Mouse (Mus musculus): Measurements from ENCODE around the gene Dock4. TPM values are rescaled to one million over a fixed set of nuclear protein-coding genes. Genes with fewer than 3 reads are reported as not detected.

Gene Dock4
- total and polyA plus RNA-seq, 3 experiments: 0.26 to 0.67 (median 0.38) TPM

- H3K79me2 ChIP-seq (replicated peaks; ENCODE audit: control insufficient read depth, extremely low read depth, insufficient read depth, poor library complexity, severe bottlenecking): no peaks in the 10 kb centered on the region
- peak; percentile 20 for DNase-seq (ENCODE audit: extremely low read depth)
- H3K4me3 ChIP-seq (replicated peaks in 1 of 3; ENCODE audit: low read depth in 2 of 3, low read length in 2 of 3, poor library complexity in 1 of 3): no peak overlapping the region
- no peak overlapping the region for H3K9ac ChIP-seq (ENCODE audit: insufficient read depth, low read depth)
- dilution Hi-C loops (cut with MboI; ENCODE audit: extremely low pct_ligation_motif_present, extremely low pct_unique_long_range_greater_than_20kb, low sequenced_read_pairs) (no loop called here), in situ Hi-C loops (cut with MboI; ENCODE audit: low pct_ligation_motif_present, low pct_unique_long_range_greater_than_20kb, low sequenced_read_pairs) (no loop called here)
- H3K27ac ChIP-seq (ENCODE audit: insufficient read depth, low read depth): no peak overlapping the region
- H3K36me3 ChIP-seq (replicated peaks in 1 of 2; ENCODE audit: control insufficient read depth in 1 of 2, insufficient read depth in 1 of 2, low read length in 1 of 2): no peaks in the 10 kb centered on the region
- H3K4me1 ChIP-seq (ENCODE audit: control insufficient read depth in 1 of 2, insufficient read depth in 2 of 2): peaks cover 0 to 14% of the 10 kb centered on the region in 2 experiments; a peak in 2 of 4 replicates
- H3K4me2 ChIP-seq (ENCODE audit: insufficient read depth, low read depth, poor library complexity, severe bottlenecking): no peak overlapping the region
- TF ChIP-seq IRF4 (IDR thresholded peaks at IDR 0.05; ENCODE audit: low read depth, low read length) (0 out of 2 replicates have a peak, but pooled peaks have one; percentile 35), MAX (IDR thresholded peaks at IDR 0.05; ENCODE audit: low read length) (no peak), EP300 (IDR thresholded peaks at IDR 0.05; ENCODE audit: low read length) (peak; percentile 30; the same call in 1 of the 2 replicates), ZNF384 (IDR thresholded peaks at IDR 0.05; ENCODE audit: low read depth, low read length) (peak; percentile 59; the same call in 1 of the 2 replicates)
- no peaks in the 10 kb centered on the region for H3K9me3 ChIP-seq (replicated peaks; ENCODE audit: low read length)
- no peaks in the 10 kb centered on the region for H3K27me3 ChIP-seq (replicated peaks)
Measured at GRCm38 (mm10) chr12:40637427-40637826, 191.7 kb downstream of the Dock4 start.

DNA sequence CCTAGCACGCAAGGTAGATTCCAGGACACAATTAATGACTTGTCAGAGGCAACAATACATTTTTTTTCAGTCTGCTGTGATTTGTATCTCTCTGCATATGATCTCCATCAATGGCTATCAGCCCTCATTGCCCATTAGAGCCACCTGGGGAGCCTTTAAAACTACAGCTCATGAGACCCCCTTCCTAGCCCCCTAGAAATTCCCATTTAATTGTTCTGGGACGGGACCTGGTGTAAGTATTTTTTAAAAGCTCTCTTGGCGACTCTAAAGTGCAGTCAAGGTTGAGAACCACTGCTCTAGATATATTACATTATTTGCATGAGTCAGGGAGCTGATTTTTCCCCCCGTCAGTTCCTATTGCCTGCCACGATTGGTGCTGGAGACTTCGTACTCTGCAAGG, 200.1 kb downstream of the Dock4 start:
- in situ Hi-C loops (cut with MboI; ENCODE audit: low pct_ligation_motif_present, low pct_unique_long_range_greater_than_20kb, low sequenced_read_pairs) (no loop called here), dilution Hi-C loops (cut with MboI; ENCODE audit: extremely low pct_ligation_motif_present, extremely low pct_unique_long_range_greater_than_20kb, low sequenced_read_pairs) (no loop called here)
- Histone ChIP-seq H3K9me3 (replicated peaks; ENCODE audit: low read length) (no peaks in the 10 kb centered on the region), H3K79me2 (replicated peaks; ENCODE audit: control insufficient read depth, extremely low read depth, insufficient read depth, poor library complexity, severe bottlenecking) (no peaks in the 10 kb centered on the region), H3K36me3 (replicated peaks in 1 of 2; ENCODE audit: control insufficient read depth in 1 of 2, insufficient read depth in 1 of 2, low read length in 1 of 2) (no peaks in the 10 kb centered on the region), H3K27me3 (replicated peaks) (no peaks in the 10 kb centered on the region), H3K4me1 (ENCODE audit: control insufficient read depth in 1 of 2, insufficient read depth in 2 of 2) (no peaks in the 10 kb centered on the region), H3K9ac (ENCODE audit: insufficient read depth, low read depth) (no peak overlapping the region), H3K27ac (ENCODE audit: insufficient read depth, low read depth) (no peak overlapping the region), H3K4me2 (ENCODE audit: insufficient read depth, low read depth, poor library complexity, severe bottlenecking) (no peak overlapping the region), H3K4me3 (replicated peaks in 1 of 3; ENCODE audit: low read depth in 2 of 3, low read length in 2 of 3, poor library complexity in 1 of 3) (no peak overlapping the region)
- no peak for DNase-seq (ENCODE audit: extremely low read depth)
- TF ChIP-seq MXI1 (IDR thresholded peaks at IDR 0.05; ENCODE audit: low read depth, low read length) (no peak), UBTF (IDR thresholded peaks at IDR 0.05; ENCODE audit: low read depth, low read length) (no peak), CTCF (conservative IDR thresholded peaks at IDR 0.05 in 1 of 2, IDR thresholded peaks at IDR 0.05 in 1 of 2; ENCODE audit: low read depth in 2 of 2, low read length in 2 of 2) (no peak), JUND (conservative IDR thresholded peaks at IDR 0.05; ENCODE audit: low read depth, low read length) (no peak), USF1 (IDR thresholded peaks at IDR 0.05; ENCODE audit: low read depth, low read length) (no peak), NELFE (IDR thresholded peaks at IDR 0.05; ENCODE audit: low read depth, low read length) (no peak), ELF1 (IDR thresholded peaks at IDR 0.05; ENCODE audit: low read depth, low read length) (no peak), POLR2AphosphoS2 (IDR thresholded peaks at IDR 0.05; ENCODE audit: low read depth, low read length) (no peak), ZKSCAN1 (IDR thresholded peaks at IDR 0.05; ENCODE audit: borderline replicate concordance, low read depth, low read length) (no peak)

GRCm38 (mm10) chr12:40654312-40654711, 208.6 kb downstream of the Dock4 start:
- no peaks in the 10 kb centered on the region for H3K79me2 ChIP-seq (replicated peaks; ENCODE audit: control insufficient read depth, extremely low read depth, insufficient read depth, poor library complexity, severe bottlenecking)
- no peak for DNase-seq (ENCODE audit: extremely low read depth)
- H3K4me2 ChIP-seq (ENCODE audit: insufficient read depth, low read depth, poor library complexity, severe bottlenecking): no peak overlapping the region
- no peaks in the 10 kb centered on the region for H3K36me3 ChIP-seq (replicated peaks in 1 of 2; ENCODE audit: control insufficient read depth in 1 of 2, insufficient read depth in 1 of 2, low read length in 1 of 2)
- no peak overlapping the region for H3K9ac ChIP-seq (ENCODE audit: insufficient read depth, low read depth)
- no peaks in the 10 kb centered on the region for H3K27me3 ChIP-seq (replicated peaks)
- H3K4me1 ChIP-seq (ENCODE audit: control insufficient read depth in 1 of 2, insufficient read depth in 2 of 2): no peaks in the 10 kb centered on the region
- in situ Hi-C loops (cut with MboI; ENCODE audit: low pct_ligation_motif_present, low pct_unique_long_range_greater_than_20kb, low sequenced_read_pairs) (no loop called here), dilution Hi-C loops (cut with MboI; ENCODE audit: extremely low pct_ligation_motif_present, extremely low pct_unique_long_range_greater_than_20kb, low sequenced_read_pairs) (no loop called here)
- no peak for TF ChIP-seq MEF2A (IDR thresholded peaks at IDR 0.05; ENCODE audit: borderline replicate concordance, low read depth, low read length)
- no peak for TF ChIP-seq HCFC1 (IDR thresholded peaks at IDR 0.05; ENCODE audit: low read depth, low read length)
- no peak for TF ChIP-seq ELF1 (IDR thresholded peaks at IDR 0.05; ENCODE audit: low read depth, low read length)
- TF ChIP-seq PAX5 (IDR thresholded peaks at IDR 0.05; ENCODE audit: low read length): no peak
- no peak for TF ChIP-seq CHD2 (IDR thresholded peaks at IDR 0.05; ENCODE audit: low read length)
- TF ChIP-seq CTCF (conservative IDR thresholded peaks at IDR 0.05 in 1 of 2, IDR thresholded peaks at IDR 0.05 in 1 of 2; ENCODE audit: low read depth in 2 of 2, low read length in 2 of 2): no peak
- TF ChIP-seq MXI1 (IDR thresholded peaks at IDR 0.05; ENCODE audit: low read depth, low read length): no peak
- no peak for TF ChIP-seq GABPA (IDR thresholded peaks at IDR 0.05; ENCODE audit: insufficient replicate concordance, low read depth, low read length)
- TF ChIP-seq JUN (IDR thresholded peaks at IDR 0.05; ENCODE audit: insufficient read depth, low read depth, low read length): no peak
- TF ChIP-seq EP300 (IDR thresholded peaks at IDR 0.05; ENCODE audit: low read length): no peak
- TF ChIP-seq E2F4 (IDR thresholded peaks at IDR 0.05; ENCODE audit: insufficient replicate concordance, low read depth, low read length): no peak
- TF ChIP-seq MAZ (IDR thresholded peaks at IDR 0.05; ENCODE audit: low read depth, low read length): no peak
- no peak for TF ChIP-seq MYC (IDR thresholded peaks at IDR 0.05; ENCODE audit: low read depth, low read length)
- TF ChIP-seq TCF12 (IDR thresholded peaks at IDR 0.05; ENCODE audit: low read depth, low read length): no peak
- TF ChIP-seq RCOR1 (conservative IDR thresholded peaks at IDR 0.05; ENCODE audit: low read depth, low read length): no peak
- no peaks in the 10 kb centered on the region for H3K9me3 ChIP-seq (replicated peaks; ENCODE audit: low read length)
- no peak overlapping the region for H3K27ac ChIP-seq (ENCODE audit: insufficient read depth, low read depth)
- H3K4me3 ChIP-seq (replicated peaks in 1 of 3; ENCODE audit: low read depth in 2 of 3, low read length in 2 of 3, poor library complexity in 1 of 3): no peak overlapping the region

All from CH12.LX (cell line).